Comparison of ENCODE assay signal across 13 mouse cellular contexts in genomic region chr16:96910405-96911164, GRCm38 (mm10).
"Had no signal": no experiment of that assay in that cellular context is flagged by ENCODE, and none has a peak within 500 bp of the region (broad histone marks: within the 10 kb centered on the region; RNA-seq: fewer than 3 reads in every experiment).

No protein-coding gene starts in this region.

- H3K27me3 ChIP-seq: lung, embryonic 15.5 days; midbrain, embryonic 15.5 days had no signal

- H3K4me3 ChIP-seq: layer of hippocampus, adult 2 months; limb, embryonic 10.5 days; lung, embryonic 15.5 days; megakaryocyte, embryonic 14.5 days; midbrain, embryonic 15.5 days had no signal

- H3K4me1 ChIP-seq: limb, embryonic 10.5 days; lung, embryonic 15.5 days; megakaryocyte, embryonic 14.5 days had no signal

- H3K9me3 ChIP-seq: limb, embryonic 10.5 days; lung, embryonic 15.5 days; megakaryocyte, embryonic 14.5 days; midbrain, embryonic 15.5 days had no signal

- H3K9ac ChIP-seq: lung, embryonic 15.5 days; midbrain, embryonic 15.5 days had no signal

- H3K36me3 ChIP-seq: limb, embryonic 10.5 days; lung, embryonic 15.5 days; midbrain, embryonic 15.5 days had no signal

- DNase-seq: kidney, adult 8-10 months; kidney, postnatal 36 days; lung, postnatal 14 days; right cerebral cortex, adult 18-20 months; thymus, postnatal 14 days had no signal

- H3K27ac ChIP-seq: layer of hippocampus, adult 2 months; limb, embryonic 10.5 days; lung, embryonic 15.5 days; macrophage; midbrain, embryonic 15.5 days; stomach, postnatal 0 days had no signal

- ATAC-seq: intestine, postnatal 0 days; midbrain, embryonic 15.5 days had no signal
